Mouse (Mus musculus) kidney, adult 11 months (tissue): ENCODE measurements around the gene Henmt1.

ENCODE experiments used
- DNase-seq: peaks from one replicate; pipeline ENCODE4 v3.0.0; 2022

Henmt1 gene

DNA sequence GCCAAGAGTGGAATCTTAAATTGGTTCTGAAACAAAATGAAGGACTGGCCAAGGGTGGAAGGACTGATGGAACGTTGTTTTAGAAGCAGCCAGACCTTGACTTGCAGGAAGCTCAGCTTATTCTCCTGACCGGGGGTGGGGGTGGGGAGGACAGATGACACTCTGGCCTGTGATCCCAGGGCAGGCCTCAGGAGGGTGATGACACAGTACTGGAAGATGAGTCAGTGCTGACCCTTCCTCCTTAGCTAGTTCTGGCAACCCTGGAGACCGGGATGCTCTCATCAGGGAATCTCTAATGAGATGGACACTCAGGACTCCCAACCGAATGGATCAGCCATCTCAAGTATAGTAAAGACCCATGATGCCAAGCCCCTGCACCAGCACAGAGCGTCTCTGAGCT is 66.1 kb downstream of the Henmt1 start:
- DNase-seq = no peak

DNA sequence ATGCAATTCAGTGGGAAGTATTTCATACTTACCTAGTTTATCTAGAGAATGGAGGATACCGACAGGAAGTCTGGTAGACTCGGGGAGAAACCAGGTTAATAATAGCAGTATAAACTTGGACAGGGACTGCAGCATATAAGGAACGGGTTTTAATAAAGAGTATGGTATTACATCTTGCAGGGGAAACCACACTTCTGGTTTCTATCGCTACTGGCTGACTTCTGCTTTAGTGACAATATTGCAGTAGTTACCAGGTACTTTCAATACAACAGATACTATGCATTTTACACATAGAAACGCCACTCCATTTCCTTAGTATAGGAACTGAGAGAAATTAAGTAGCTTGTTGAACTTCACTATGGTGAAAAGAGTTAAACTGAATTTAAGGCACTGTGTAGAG is 68.5 kb downstream of the Henmt1 start:
- no peak for DNase-seq
